Mouse (Mus musculus): ENCODE results near the gene Olfr1094. TPM values are rescaled to one million over a fixed set of nuclear protein-coding genes. Genes with fewer than 3 reads are reported as not detected.
A peak's percentile ranks its signal among the peaks of the same experiment; 100 is the strongest.

The Olfr1094 gene
- not detected in 2 replicates for polyA plus RNA-seq (2014; fragmentation: Nextera tagmentation; extraction: Ambion mirVana)

- no peaks in the 10 kb centered on the region for H3K4me1 ChIP-seq (ENCODE audit: insufficient read depth)
Observed at GRCm38 (mm10) chr2:86824363-86824762, at the start of gene Olfr1094. Olfr1094 (plus strand) TSS chr2:86824663.

DNA sequence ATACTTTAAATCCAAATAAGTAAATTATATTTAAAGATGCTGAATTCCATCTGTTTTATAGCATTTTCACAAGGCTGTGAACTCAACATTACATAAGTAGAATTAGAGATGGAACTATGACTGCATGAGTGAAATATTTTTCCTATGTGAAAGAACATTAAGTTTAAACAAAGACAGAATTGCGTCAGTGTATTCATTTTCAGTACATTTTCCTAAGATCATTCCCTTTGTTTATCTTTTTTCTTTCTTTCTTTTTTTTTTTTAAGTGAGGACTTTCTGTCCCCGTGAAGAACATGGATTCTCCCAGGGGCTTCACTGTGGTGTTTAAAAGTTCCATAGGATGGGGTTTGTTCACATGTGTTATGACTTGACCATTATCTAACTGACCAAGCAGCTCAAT is 42.3 kb upstream of the Olfr1094 start, which contains the start of gene Olfr1093:
TSS of gene Olfr1093 (plus strand) at position 301 of the 400 bp plus-strand sequence.
- no peaks in the 10 kb centered on the region for H3K36me3 ChIP-seq (ENCODE audit: insufficient read depth)
- DNase-seq (no peak), ATAC-seq (ENCODE audit: insufficient read depth) (no peak)
- H3K9me3 ChIP-seq (ENCODE audit: low read depth, low read length), result no peaks in the 10 kb centered on the region
- no peak within 1 kb of the TSS for H3K4me3 ChIP-seq (ENCODE audit: low read depth, low read length)
- WGBS, result 60% methylated on average over 2 of the region's 2 CpGs
- no peak within 1 kb of the TSS for H3K4me2 ChIP-seq
- TF ChIP-seq CTCF (IDR thresholded peaks at IDR 0.05; ENCODE audit: low read depth), result no peak
- H3K4me1 ChIP-seq (ENCODE audit: insufficient read depth), result no peaks in the 10 kb centered on the region
- H3K27ac ChIP-seq (ENCODE audit: low read depth), result no peak within 1 kb of the TSS
- H3K9ac ChIP-seq, result no peak within 1 kb of the TSS
- H3K27me3 ChIP-seq (ENCODE audit: insufficient read depth, low read length), result no peaks in the 10 kb centered on the region

More at GRCm38 (mm10) chr2:86824363-86824762, at the start of gene Olfr1094:
- no peak within 1 kb of the TSS for H3K9ac ChIP-seq
- H3K4me3 ChIP-seq (ENCODE audit: low read depth, low read length), result no peak within 1 kb of the TSS
- H3K36me3 ChIP-seq (ENCODE audit: insufficient read depth), result no peaks in the 10 kb centered on the region
- H3K4me2 ChIP-seq, result no peak within 1 kb of the TSS
- H3K27me3 ChIP-seq (ENCODE audit: insufficient read depth, low read length), result no peaks in the 10 kb centered on the region
- TF ChIP-seq CTCF (IDR thresholded peaks at IDR 0.05; ENCODE audit: low read depth), result no peak
- ATAC-seq (ENCODE audit: insufficient read depth) (no peak), DNase-seq (no peak)
- no peaks in the 10 kb centered on the region for H3K9me3 ChIP-seq (ENCODE audit: low read depth, low read length)
- no peak within 1 kb of the TSS for H3K27ac ChIP-seq (ENCODE audit: low read depth)

- Histone ChIP-seq H3K4me3 (ENCODE audit: low read depth, low read length) (no peak within 1 kb of the TSS), H3K9ac (no peak within 1 kb of the TSS), H3K27ac (ENCODE audit: low read depth) (no peak within 1 kb of the TSS), H3K27me3 (ENCODE audit: insufficient read depth, low read length) (no peaks in the 10 kb centered on the region), H3K4me1 (ENCODE audit: insufficient read depth) (no peaks in the 10 kb centered on the region), H3K9me3 (ENCODE audit: low read depth, low read length) (no peaks in the 10 kb centered on the region), H3K36me3 (ENCODE audit: insufficient read depth) (no peaks in the 10 kb centered on the region), H3K4me2 (no peak within 1 kb of the TSS)
- ATAC-seq (ENCODE audit: insufficient read depth) (no peak), DNase-seq (no peak)
- TF ChIP-seq CTCF (IDR thresholded peaks at IDR 0.05; ENCODE audit: low read depth), result no peak
Observed at GRCm38 (mm10) chr2:86809918-86810317, 14.5 kb upstream of the Olfr1094 start, which contains the start of gene Olfr141. Olfr141 (minus strand) TSS chr2:86810018.

- Histone ChIP-seq H3K36me3 (ENCODE audit: insufficient read depth) (no peaks in the 10 kb centered on the region), H3K9ac (no peak within 1 kb of the TSS), H3K27ac (ENCODE audit: low read depth) (no peak within 1 kb of the TSS), H3K4me1 (ENCODE audit: insufficient read depth) (no peaks in the 10 kb centered on the region), H3K4me3 (ENCODE audit: low read depth, low read length) (no peak within 1 kb of the TSS), H3K9me3 (ENCODE audit: low read depth, low read length) (no peaks in the 10 kb centered on the region), H3K4me2 (no peak within 1 kb of the TSS), H3K27me3 (ENCODE audit: insufficient read depth, low read length) (no peaks in the 10 kb centered on the region)
- no peak for DNase-seq
- 83% methylated on average over 3 of the region's 3 CpGs for WGBS
- no peak for TF ChIP-seq CTCF (IDR thresholded peaks at IDR 0.05; ENCODE audit: low read depth)
- ATAC-seq (ENCODE audit: insufficient read depth), result no peak
Observed at GRCm38 (mm10) chr2:86851596-86851995, 27.1 kb downstream of the Olfr1094 start, which contains the start of gene Olfr1095. Olfr1095 (minus strand) TSS chr2:86851696.

GRCm38 (mm10) chr2:86874702-86875101 is 50.2 kb downstream of the Olfr1094 start, which contains the start of gene Gm13723:
Gm13723 (minus strand) TSS chr2:86874802.
- no peaks in the 10 kb centered on the region for H3K4me1 ChIP-seq (ENCODE audit: insufficient read depth)
- WGBS, result 32% methylated on average over 1 of the region's 1 CpGs
- H3K4me2 ChIP-seq, result no peak within 1 kb of the TSS
- no peaks in the 10 kb centered on the region for H3K9me3 ChIP-seq (ENCODE audit: low read depth, low read length)
- H3K4me3 ChIP-seq (ENCODE audit: low read depth, low read length), result no peak within 1 kb of the TSS
- ATAC-seq (ENCODE audit: insufficient read depth) (no peak), DNase-seq (peak; percentile 1)
- H3K9ac ChIP-seq, result no peak within 1 kb of the TSS
- H3K36me3 ChIP-seq (ENCODE audit: insufficient read depth), result no peaks in the 10 kb centered on the region
- H3K27ac ChIP-seq (ENCODE audit: low read depth), result no peak within 1 kb of the TSS
- no peak for TF ChIP-seq CTCF (IDR thresholded peaks at IDR 0.05; ENCODE audit: low read depth)
- H3K27me3 ChIP-seq (ENCODE audit: insufficient read depth, low read length), result no peaks in the 10 kb centered on the region

Other genes starting within 250 kb of the Olfr1094 start
- gene Olfr1082, start 225.7 kb upstream of the Olfr1094 start, polyA plus RNA-seq (2014; fragmentation: Nextera tagmentation; extraction: Ambion mirVana), result not detected in 2 replicates
- gene Olfr1084, start 184.9 kb upstream of the Olfr1094 start, polyA plus RNA-seq (2014; fragmentation: Nextera tagmentation; extraction: Ambion mirVana), result not detected in 2 replicates
- not detected in 2 replicates for gene Olfr1085, start 162.6 kb upstream of the Olfr1094 start, polyA plus RNA-seq (2014; fragmentation: Nextera tagmentation; extraction: Ambion mirVana)
- not detected in 2 replicates for gene Olfr1086, start 144.6 kb upstream of the Olfr1094 start, polyA plus RNA-seq (2014; fragmentation: Nextera tagmentation; extraction: Ambion mirVana)
- gene Olfr1087, start 126.3 kb upstream of the Olfr1094 start, polyA plus RNA-seq (2014; fragmentation: Nextera tagmentation; extraction: Ambion mirVana), result not detected in 2 replicates
- not detected in 2 replicates for gene Olfr1089, start 91.0 kb upstream of the Olfr1094 start, polyA plus RNA-seq (2014; fragmentation: Nextera tagmentation; extraction: Ambion mirVana)
- gene Olfr1090, start 65.7 kb upstream of the Olfr1094 start, polyA plus RNA-seq (2014; fragmentation: Nextera tagmentation; extraction: Ambion mirVana), result not detected in 2 replicates
- not detected in 2 replicates for gene Olfr1093, start 42.2 kb upstream of the Olfr1094 start, polyA plus RNA-seq (2014; fragmentation: Nextera tagmentation; extraction: Ambion mirVana)
- not detected in 2 replicates for gene Olfr141, start 14.6 kb upstream of the Olfr1094 start, polyA plus RNA-seq (2014; fragmentation: Nextera tagmentation; extraction: Ambion mirVana)
- gene Olfr1095, start 27.0 kb downstream of the Olfr1094 start, polyA plus RNA-seq (2014; fragmentation: Nextera tagmentation; extraction: Ambion mirVana), result not detected in 2 replicates
- gene Gm13723, start 50.1 kb downstream of the Olfr1094 start, polyA plus RNA-seq (2014; fragmentation: Nextera tagmentation; extraction: Ambion mirVana), result not detected in 2 replicates
- not detected in 2 replicates for gene Olfr1097, start 67.6 kb downstream of the Olfr1094 start, polyA plus RNA-seq (2014; fragmentation: Nextera tagmentation; extraction: Ambion mirVana)
- not detected in 2 replicates for gene Olfr1098, start 99.9 kb downstream of the Olfr1094 start, polyA plus RNA-seq (2014; fragmentation: Nextera tagmentation; extraction: Ambion mirVana)
- not detected in 2 replicates for gene Olfr1099, start 136.0 kb downstream of the Olfr1094 start, polyA plus RNA-seq (2014; fragmentation: Nextera tagmentation; extraction: Ambion mirVana)
- gene Olfr1100, start 155.3 kb downstream of the Olfr1094 start, polyA plus RNA-seq (2014; fragmentation: Nextera tagmentation; extraction: Ambion mirVana), result not detected in 2 replicates
- gene Olfr1101, start 166.6 kb downstream of the Olfr1094 start, polyA plus RNA-seq (2014; fragmentation: Nextera tagmentation; extraction: Ambion mirVana), result not detected in 2 replicates
- not detected in 2 replicates for gene Olfr1102, start 173.7 kb downstream of the Olfr1094 start, polyA plus RNA-seq (2014; fragmentation: Nextera tagmentation; extraction: Ambion mirVana)
- gene Olfr1104, start 202.4 kb downstream of the Olfr1094 start, polyA plus RNA-seq (2014; fragmentation: Nextera tagmentation; extraction: Ambion mirVana), result not detected in 2 replicates
- not detected in 2 replicates for gene Olfr1105, start 211.9 kb downstream of the Olfr1094 start, polyA plus RNA-seq (2014; fragmentation: Nextera tagmentation; extraction: Ambion mirVana)
- gene Olfr1106, start 227.6 kb downstream of the Olfr1094 start, polyA plus RNA-seq (2014; fragmentation: Nextera tagmentation; extraction: Ambion mirVana), result not detected in 2 replicates

All from lung, embryonic 14.5 days (tissue).